In genomic region chr5:135394004-135394823, GRCm38 (mm10) we compare ENCODE assay signal across 8 mouse cellular contexts. TPM values are rescaled to one million over a fixed set of nuclear protein-coding genes. Genes with fewer than 3 reads are reported as not detected.
DNase-seq lines count a peak whose midpoint lies in the region; ATAC-seq and TF ChIP-seq lines count a peak whose summit lies in the region.

Gene Pom121 (minus strand): TSS chr5:135394546.

- DNase-seq in A20 (ENCODE audit: low read depth, low spot score) = peak; percentile 93
- peak; percentile 88 for DNase-seq in heart, embryonic 10.5 days (ENCODE audit: low spot score)
- DNase-seq in liver, embryonic 11.5 days (ENCODE audit: low spot score) = peak; percentile 84
- DNase-seq in naive thymus-derived CD4-positive, alpha-beta T cell, adult 2 months (ENCODE audit: low read depth) = peak; percentile 93

- TF ChIP-seq POLR2A in bone marrow, adult 2 months (IDR thresholded peaks at IDR 0.05; ENCODE audit: borderline replicate concordance, control insufficient read depth, low read depth, low read length) = peak; percentile 55; the same call in 1 of the 2 replicates

- H3K4me3 ChIP-seq in bone marrow, adult 2 months (replicated peaks; ENCODE audit: control insufficient read depth, low read depth, low read length) = peak within 1 kb of the TSS; percentile 64
- peak within 1 kb of the TSS; percentile 97 for H3K4me3 ChIP-seq in embryonic facial prominence, embryonic 15.5 days (replicated peaks)
- peak within 1 kb of the TSS; percentile 98 for H3K4me3 ChIP-seq in heart, embryonic 10.5 days
- H3K4me3 ChIP-seq in kidney, embryonic 15.5 days (replicated peaks) = peak within 1 kb of the TSS; percentile 97
- H3K4me3 ChIP-seq in liver, embryonic 11.5 days (ENCODE audit: low read depth, low read length) = peak within 1 kb of the TSS; percentile 95
- peak within 1 kb of the TSS; percentile 92 for H3K4me3 ChIP-seq in stomach, embryonic 14.5 days (ENCODE audit: low read depth, low read length)

- no peaks in the 10 kb centered on the region for H3K27me3 ChIP-seq in embryonic facial prominence, embryonic 15.5 days
- no peaks in the 10 kb centered on the region for H3K27me3 ChIP-seq in heart, embryonic 10.5 days (ENCODE audit: insufficient read depth, poor library complexity, severe bottlenecking)
- H3K27me3 ChIP-seq in kidney, embryonic 15.5 days = no peaks in the 10 kb centered on the region
- H3K27me3 ChIP-seq in liver, embryonic 11.5 days (replicated peaks; ENCODE audit: control insufficient read depth, insufficient read depth, low read length) = no peaks in the 10 kb centered on the region
- no peaks in the 10 kb centered on the region for H3K27me3 ChIP-seq in stomach, embryonic 14.5 days (ENCODE audit: control insufficient read depth, insufficient read depth, low read length)

- peak within 1 kb of the TSS; percentile 78 for H3K4me2 ChIP-seq in embryonic facial prominence, embryonic 15.5 days (replicated peaks)
- H3K4me2 ChIP-seq in kidney, embryonic 15.5 days = peak within 1 kb of the TSS; percentile 79
- H3K4me2 ChIP-seq in liver, embryonic 11.5 days = peak within 1 kb of the TSS; percentile 82
- H3K4me2 ChIP-seq in stomach, embryonic 14.5 days (replicated peaks; ENCODE audit: low read depth, low read length) = peak within 1 kb of the TSS; percentile 70

- H3K4me1 ChIP-seq in bone marrow, adult 2 months (ENCODE audit: control insufficient read depth, insufficient read depth, low read length) = no peaks in the 10 kb centered on the region; the same call in 1 of the 2 replicates
- peaks cover 16% of the 10 kb centered on the region for H3K4me1 ChIP-seq in embryonic facial prominence, embryonic 15.5 days
- H3K4me1 ChIP-seq in heart, embryonic 10.5 days = peaks cover 13% of the 10 kb centered on the region
- peaks cover 18% of the 10 kb centered on the region for H3K4me1 ChIP-seq in kidney, embryonic 15.5 days
- peaks cover 5% of the 10 kb centered on the region for H3K4me1 ChIP-seq in liver, embryonic 11.5 days (replicated peaks; ENCODE audit: control insufficient read depth, insufficient read depth, low read length)
- peaks cover 10% of the 10 kb centered on the region; the same call in 1 of the 2 replicates for H3K4me1 ChIP-seq in stomach, embryonic 14.5 days (ENCODE audit: control insufficient read depth, insufficient read depth, low read length)

- H3K36me3 ChIP-seq in embryonic facial prominence, embryonic 15.5 days = peaks cover 29% of the 10 kb centered on the region
- H3K36me3 ChIP-seq in heart, embryonic 10.5 days = peaks cover 34% of the 10 kb centered on the region
- H3K36me3 ChIP-seq in kidney, embryonic 15.5 days = peaks cover 36% of the 10 kb centered on the region
- peaks cover 21% of the 10 kb centered on the region for H3K36me3 ChIP-seq in liver, embryonic 11.5 days (ENCODE audit: control insufficient read depth, insufficient read depth, low read length)
- peaks cover 30% of the 10 kb centered on the region for H3K36me3 ChIP-seq in stomach, embryonic 14.5 days (ENCODE audit: control insufficient read depth, insufficient read depth, low read length)

- H3K9me3 ChIP-seq in embryonic facial prominence, embryonic 15.5 days (replicated peaks) = no peaks in the 10 kb centered on the region
- H3K9me3 ChIP-seq in heart, embryonic 10.5 days = no peaks in the 10 kb centered on the region
- no peaks in the 10 kb centered on the region for H3K9me3 ChIP-seq in kidney, embryonic 15.5 days (replicated peaks)
- no peaks in the 10 kb centered on the region for H3K9me3 ChIP-seq in liver, embryonic 11.5 days (ENCODE audit: control insufficient read depth, low read length)
- no peaks in the 10 kb centered on the region for H3K9me3 ChIP-seq in stomach, embryonic 14.5 days (ENCODE audit: control insufficient read depth, low read depth, low read length)

- under 1% methylated on average over 102 of the region's 110 CpGs for WGBS in bone marrow, adult 2 months
- under 1% methylated on average over 104 of the region's 110 CpGs for WGBS in embryonic facial prominence, embryonic 15.5 days
- 1% methylated on average over 110 of the region's 110 CpGs for WGBS in heart, embryonic 10.5 days
- under 1% methylated on average over 94 of the region's 110 CpGs for WGBS in kidney, embryonic 15.5 days
- under 1% methylated on average over 103 of the region's 110 CpGs for WGBS in liver, embryonic 11.5 days
- under 1% methylated on average over 87 of the region's 110 CpGs for WGBS in stomach, embryonic 14.5 days

- H3K9ac ChIP-seq in embryonic facial prominence, embryonic 15.5 days = peak within 1 kb of the TSS; percentile 99
- H3K9ac ChIP-seq in kidney, embryonic 15.5 days = peak within 1 kb of the TSS; percentile 94
- H3K9ac ChIP-seq in liver, embryonic 11.5 days (ENCODE audit: low read depth, low read length) = peak within 1 kb of the TSS; percentile 97
- H3K9ac ChIP-seq in stomach, embryonic 14.5 days (replicated peaks; ENCODE audit: low read depth, low read length) = peak within 1 kb of the TSS; percentile 97

- TF ChIP-seq CTCF in bone marrow, adult 2 months (IDR thresholded peaks at IDR 0.05; ENCODE audit: control insufficient read depth, insufficient read depth, low read length) = no peak

- H3K27ac ChIP-seq in bone marrow, adult 2 months (ENCODE audit: control insufficient read depth, insufficient read depth, low read depth, low read length, poor library complexity) = peak within 1 kb of the TSS; percentile 87
- H3K27ac ChIP-seq in embryonic facial prominence, embryonic 15.5 days (replicated peaks) = peak within 1 kb of the TSS; percentile 89
- H3K27ac ChIP-seq in heart, embryonic 10.5 days = peak within 1 kb of the TSS; percentile 99
- H3K27ac ChIP-seq in kidney, embryonic 15.5 days = peak within 1 kb of the TSS; percentile 92
- peak within 1 kb of the TSS; percentile 90 for H3K27ac ChIP-seq in liver, embryonic 11.5 days (ENCODE audit: low read depth, low read length)
- peak within 1 kb of the TSS; percentile 84 for H3K27ac ChIP-seq in stomach, embryonic 14.5 days (ENCODE audit: low read length)

- peak; percentile 90 for ATAC-seq in embryonic facial prominence, embryonic 15.5 days (ENCODE audit: insufficient number of reproducible peaks, low FRiP score, low TSS enrichment, low read depth)
- ATAC-seq in kidney, embryonic 15.5 days (replicated peaks; ENCODE audit: low FRiP score) = peak; percentile 88
- ATAC-seq in liver, embryonic 11.5 days (replicated peaks; ENCODE audit: low FRiP score) = peak; percentile 87
- ATAC-seq in stomach, embryonic 14.5 days (ENCODE audit: insufficient number of reproducible peaks, insufficient read depth, low FRiP score, low read depth) = peak; percentile 89

RNA-seq across cellular contexts. Expression of gene Pom121, which starts in this region (rescaled TPM):
- polyA plus RNA-seq in bone marrow, adult 2 months (2011; ENCODE audit: insufficient read depth, insufficient read length, low replicate concordance, missing spikeins) = 10.0 and 15.8 TPM in 2 replicates
- polyA plus RNA-seq in embryonic facial prominence, embryonic 15.5 days (2015; fragmentation: Nextera tagmentation; extraction: Ambion mirVana) = 12.7 and 13.5 TPM in 2 replicates
- 11.1 and 17.2 TPM in 2 replicates for polyA plus RNA-seq in heart, embryonic 10.5 days (2016; fragmentation: Nextera tagmentation; extraction: Ambion mirVana)
- polyA plus RNA-seq in kidney, embryonic 15.5 days (2015; fragmentation: Nextera tagmentation; extraction: Ambion mirVana) = 14.0 and 14.7 TPM in 2 replicates
- 18.0 and 19.7 TPM in 2 replicates for polyA plus RNA-seq in liver, embryonic 11.5 days (2014; fragmentation: Nextera tagmentation; extraction: Ambion mirVana)
- 15.6 and 16.3 TPM in 2 replicates for polyA plus RNA-seq in stomach, embryonic 14.5 days (2014; fragmentation: Nextera tagmentation; extraction: Ambion mirVana)

Comparison
In these comparisons a context has a peak if more than half of its experiments do, and no peak if none do; other contexts are left out.
1. Peak in every context shown above with its lines: DNase-seq, ATAC-seq, H3K4me3 ChIP-seq and H3K27ac ChIP-seq.